Mouse (Mus musculus) brown adipose tissue, adult 24 weeks (tissue): ENCODE measurements around the gene Cnnm3. TPM values are rescaled to one million over a fixed set of nuclear protein-coding genes. Genes with fewer than 3 reads are reported as not detected.
A peak's percentile ranks its signal among the peaks of the same experiment; 100 is the strongest.

ENCODE experiments used
- H3K27ac ChIP-seq: fragments of 200-500 bp; replicated peaks from 2 replicates; pipeline ENCODE4 v1.5.1; 2012; ENCODE audit warnings: low read depth, mild to moderate bottlenecking, low read length
- H3K4me1 ChIP-seq: fragments of 200-500 bp; 2 replicates; pipeline ENCODE4 v1.6.1; 2012; ENCODE audit warnings: low read length, mixed read lengths; ENCODE audit not compliant: control insufficient read depth, insufficient read depth, insufficient read length
- H3K4me3 ChIP-seq: fragments of 200-500 bp; 2 replicates; pipeline ENCODE4 v1.5.1; 2012; ENCODE audit warnings: low read depth, mild to moderate bottlenecking, low read length, moderate library complexity; ENCODE audit not compliant: insufficient read depth
- polyA plus RNA-seq: library from polyadenylated mRNA; stranded (reverse); fragments of >200 nt; gene quantifications from 2 replicates; pipeline ENCODE4 v1.2.4, GENCODE M21; 2012; ENCODE audit not compliant: missing spikeins, insufficient read depth, insufficient read length

Gene Cnnm3
- polyA plus RNA-seq, 1 experiment: 7.3 TPM

- H3K4me1 ChIP-seq: no peaks in the 10 kb centered on the region
- no peak overlapping the region for H3K27ac ChIP-seq
- H3K4me3 ChIP-seq: no peak overlapping the region
These were observed 26.6 kb upstream of the Cnnm3 start for GRCm38 (mm10) chr1:36485080-36485479.

GRCm38 (mm10) chr1:36487111-36487510 lies 24.6 kb upstream of the Cnnm3 start:
- no peak overlapping the region for H3K27ac ChIP-seq
- 0 out of 2 replicates have a peak, but pooled peaks cover under 1% of the 10 kb centered on the region for H3K4me1 ChIP-seq
- no peak overlapping the region for H3K4me3 ChIP-seq

- H3K4me3 ChIP-seq: no peak overlapping the region
- H3K27ac ChIP-seq: no peak overlapping the region
- peaks cover 2% of the 10 kb centered on the region; the same call in 1 of the 2 replicates for H3K4me1 ChIP-seq
These were observed 22.0 kb upstream of the Cnnm3 start for GRCm38 (mm10) chr1:36489661-36490060.

- Histone ChIP-seq H3K4me3 (no peak overlapping the region), H3K27ac (no peak overlapping the region), H3K4me1 (peaks cover 2% of the 10 kb centered on the region; the same call in 1 of the 2 replicates)
These were observed 19.1 kb upstream of the Cnnm3 start for GRCm38 (mm10) chr1:36492416-36493139.

- no peak overlapping the region for H3K4me3 ChIP-seq
- H3K4me1 ChIP-seq: peaks cover 2% of the 10 kb centered on the region; the same call in 1 of the 2 replicates
- H3K27ac ChIP-seq: no peak overlapping the region
These were observed 18.4 kb upstream of the Cnnm3 start for GRCm38 (mm10) chr1:36493299-36493698.

GRCm38 (mm10) chr1:36496719-36497118 lies 14.9 kb upstream of the Cnnm3 start:
- Histone ChIP-seq H3K4me1 (peaks cover 2% of the 10 kb centered on the region; the same call in 1 of the 2 replicates), H3K27ac (no peak overlapping the region), H3K4me3 (no peak overlapping the region)

GRCm38 (mm10) chr1:36497312-36497711 lies 14.4 kb upstream of the Cnnm3 start:
- H3K27ac ChIP-seq: no peak overlapping the region
- H3K4me1 ChIP-seq: peaks cover under 1% of the 10 kb centered on the region; the same call in 1 of the 2 replicates
- no peak overlapping the region for H3K4me3 ChIP-seq

- H3K4me1 ChIP-seq: no peaks in the 10 kb centered on the region
- H3K4me3 ChIP-seq: no peak overlapping the region
- H3K27ac ChIP-seq: no peak overlapping the region
These were observed 10.4 kb upstream of the Cnnm3 start for GRCm38 (mm10) chr1:36501261-36501660.

- Histone ChIP-seq H3K4me1 (no peaks in the 10 kb centered on the region), H3K27ac (no peak overlapping the region), H3K4me3 (no peak overlapping the region)
These were observed 3.4 kb upstream of the Cnnm3 start for GRCm38 (mm10) chr1:36508238-36508637.

- 0 out of 2 replicates have a peak, but pooled peaks cover 9% of the 10 kb centered on the region for H3K4me1 ChIP-seq
These were observed 660 bp downstream of the Cnnm3 start for GRCm38 (mm10) chr1:36512089-36512965.

GRCm38 (mm10) chr1:36512966-36513280 lies 1.3 kb downstream of the Cnnm3 start:
- Histone ChIP-seq H3K27ac (no peak overlapping the region), H3K4me1 (0 out of 2 replicates have a peak, but pooled peaks cover 9% of the 10 kb centered on the region), H3K4me3 (peak overlapping the region; percentile 89)

More at GRCm38 (mm10) chr1:36512089-36512965, 660 bp downstream of the Cnnm3 start:
- peak overlapping the region; percentile 89 for H3K4me3 ChIP-seq
- H3K27ac ChIP-seq: peak overlapping the region; percentile 50

GRCm38 (mm10) chr1:36513310-36513709 lies 1.6 kb downstream of the Cnnm3 start:
- H3K27ac ChIP-seq: no peak overlapping the region
- peak overlapping the region; percentile 89 for H3K4me3 ChIP-seq
- H3K4me1 ChIP-seq: 0 out of 2 replicates have a peak, but pooled peaks cover 9% of the 10 kb centered on the region

GRCm38 (mm10) chr1:36513718-36514117 lies 2.1 kb downstream of the Cnnm3 start:
- H3K4me1 ChIP-seq: 0 out of 2 replicates have a peak, but pooled peaks cover 9% of the 10 kb centered on the region
- no peak overlapping the region for H3K4me3 ChIP-seq
- H3K27ac ChIP-seq: no peak overlapping the region

GRCm38 (mm10) chr1:36518259-36518658 lies 6.6 kb downstream of the Cnnm3 start:
- Histone ChIP-seq H3K4me1 (0 out of 2 replicates have a peak, but pooled peaks cover 9% of the 10 kb centered on the region), H3K27ac (no peak overlapping the region), H3K4me3 (no peak overlapping the region)

- Histone ChIP-seq H3K4me3 (no peak overlapping the region), H3K4me1 (0 out of 2 replicates have a peak, but pooled peaks cover 5% of the 10 kb centered on the region), H3K27ac (no peak overlapping the region)
These were observed 8.0 kb downstream of the Cnnm3 start for GRCm38 (mm10) chr1:36519626-36520025.
